Mouse (Mus musculus) testis, postnatal 10 days (tissue): Measurements from ENCODE around the gene Fam192a.

ENCODE experiments used
- DNase-seq: peaks from one replicate; pipeline ENCODE4 v3.0.0; 2021; ENCODE audit warnings: low spot score

The Fam192a gene

DNA sequence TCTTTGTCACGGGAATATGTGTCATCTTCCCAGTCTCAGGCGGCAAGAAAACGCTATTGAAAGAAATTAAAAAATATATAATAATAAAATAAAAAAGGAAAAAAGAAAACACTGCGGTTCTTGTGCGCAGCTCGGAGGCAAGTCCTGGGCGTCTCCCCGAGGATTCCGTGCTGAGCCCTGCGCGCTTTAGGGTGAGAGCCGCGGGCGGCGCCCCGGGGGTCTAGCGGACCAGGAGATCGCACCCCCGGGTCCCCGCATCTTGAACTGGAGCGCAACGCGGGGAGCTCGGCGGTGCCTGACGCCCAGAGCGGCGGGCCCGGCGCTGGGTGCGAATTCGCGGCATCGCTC, 69.3 kb downstream of the Fam192a start:
- no peak for DNase-seq

DNA sequence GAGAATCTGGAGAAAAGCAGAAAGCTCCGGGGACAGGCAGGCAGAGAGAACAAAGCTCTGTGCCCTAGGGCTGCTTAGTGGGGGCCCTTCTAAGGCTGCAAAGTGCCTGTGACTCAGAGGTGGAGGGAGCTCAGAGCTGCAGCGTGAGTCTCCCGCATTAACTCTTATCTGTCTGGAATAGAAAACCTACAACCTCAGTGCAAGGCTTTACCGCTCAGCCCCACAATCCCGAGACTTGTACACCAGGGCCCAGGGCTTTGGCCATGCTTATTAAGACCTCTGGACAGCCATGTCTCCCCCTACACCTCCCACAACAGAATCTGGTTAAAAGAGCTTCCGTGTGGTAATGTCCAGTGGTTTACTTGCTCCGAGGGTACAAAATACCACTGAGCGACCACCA, 69.8 kb downstream of the Fam192a start:
- DNase-seq = no peak

DNA sequence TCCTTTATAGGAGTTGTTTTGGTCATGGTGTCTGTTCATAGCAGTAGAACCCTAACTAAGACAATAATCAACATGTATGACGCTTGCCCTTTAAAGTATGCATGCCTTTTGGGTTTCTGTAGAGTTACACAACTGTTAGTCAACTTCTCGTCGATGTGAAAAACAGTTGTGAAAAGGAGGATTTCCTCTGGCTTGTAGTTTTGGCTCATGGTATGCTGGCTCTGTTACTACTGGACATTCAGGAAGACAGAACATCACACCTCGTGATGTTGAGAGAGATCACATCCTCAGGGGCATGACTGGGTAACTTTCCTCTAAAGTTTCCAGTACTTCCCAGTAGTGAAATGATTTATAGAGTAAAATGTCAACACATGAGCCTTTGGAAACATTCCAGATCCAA, 71.2 kb downstream of the Fam192a start:
- no peak for DNase-seq

DNA sequence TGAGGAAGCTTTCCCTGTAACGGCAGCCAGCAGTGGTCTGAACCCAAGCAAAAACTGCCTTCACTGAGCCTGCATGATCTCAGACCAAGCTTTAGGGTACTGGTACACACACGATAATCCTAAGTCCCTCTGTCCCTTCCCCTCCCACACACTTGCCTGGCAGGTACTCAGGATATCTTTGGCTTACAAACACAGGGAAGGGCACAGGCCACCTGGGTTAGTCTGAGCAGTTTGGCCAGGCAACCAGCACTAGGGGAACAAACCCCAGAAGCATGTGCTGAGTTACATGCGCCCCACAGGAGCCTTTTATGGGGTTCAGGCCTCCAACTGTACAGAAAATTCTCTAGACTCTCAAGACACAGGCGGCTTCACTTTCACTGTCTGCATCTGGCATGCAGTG, 71.9 kb downstream of the Fam192a start:
- no peak for DNase-seq

DNA sequence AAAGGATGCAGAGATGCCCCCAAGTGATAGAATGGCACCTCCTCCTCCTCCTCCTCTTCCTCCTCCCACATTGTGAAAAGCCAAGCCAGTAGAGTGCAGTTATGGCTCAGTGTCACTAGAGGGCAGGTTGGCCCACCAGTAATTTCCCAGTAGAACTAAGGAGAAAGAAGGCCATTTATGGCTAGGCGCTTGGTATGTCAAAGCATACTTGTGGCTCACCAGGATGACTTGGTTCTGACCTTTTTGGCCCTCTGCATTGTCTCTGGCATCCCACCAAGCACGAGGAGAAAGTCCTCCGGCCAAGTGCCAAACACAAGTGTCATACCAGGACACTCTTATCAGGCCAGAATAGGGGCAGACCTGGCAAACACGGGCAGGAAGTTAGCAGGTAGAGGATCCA, 73.6 kb downstream of the Fam192a start:
- DNase-seq = peak; percentile 55

DNA sequence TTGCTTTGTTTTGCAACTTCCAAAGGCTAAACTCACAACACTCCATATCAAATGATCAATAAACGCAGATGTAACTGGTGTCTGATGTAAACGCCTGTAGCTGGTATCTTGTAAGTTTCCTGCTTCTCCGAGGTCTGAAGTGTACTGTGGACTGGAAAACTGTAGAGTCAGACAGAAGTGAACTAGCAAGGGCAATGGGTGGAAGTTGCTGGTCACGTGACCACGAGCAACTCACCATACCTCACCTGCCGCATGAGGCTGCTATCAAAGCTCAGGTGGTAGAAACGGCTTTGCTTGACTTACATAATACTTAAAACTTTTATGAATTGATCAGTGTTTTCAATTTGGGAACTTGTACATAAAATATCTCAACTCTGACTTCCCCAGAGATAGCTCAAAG, 74.6 kb downstream of the Fam192a start:
- DNase-seq = no peak

DNA sequence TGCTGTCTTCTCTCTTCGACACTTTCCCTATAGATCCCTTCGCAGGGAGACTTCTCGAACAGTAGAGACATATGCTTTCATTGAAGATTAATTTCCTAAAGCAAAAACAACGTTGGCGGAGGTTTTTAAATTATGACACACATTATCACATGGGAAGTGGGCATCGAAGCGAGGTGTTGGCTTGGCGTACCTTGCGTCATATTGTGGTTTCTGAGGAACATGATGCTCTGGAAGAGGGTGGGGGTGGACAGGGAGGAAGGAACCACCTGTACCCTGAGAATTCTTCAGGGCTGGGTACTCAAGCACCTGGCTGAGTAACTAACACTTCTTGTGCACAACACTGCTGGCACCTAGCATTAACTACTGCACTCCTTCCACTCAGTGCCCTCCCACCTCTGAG, 77.2 kb downstream of the Fam192a start:
- DNase-seq = no peak
